Mouse (Mus musculus) layer of hippocampus, adult 2 months (tissue): ENCODE measurements around the gene Hint2. TPM values are rescaled to one million over a fixed set of nuclear protein-coding genes. Genes with fewer than 3 reads are reported as not detected.

Experiments
- DNase-seq, 2 experiments: peaks; one replicate each; pipeline ENCODE4 v3.0.0; 2022; ENCODE audit warnings: low spot score in 2 of 2
- H3K27ac ChIP-seq: fragments of 200-600 bp; 2 replicates; pipeline ENCODE4 v1.8.1; 2022
- H3K4me3 ChIP-seq: fragments of 200-600 bp; 2 replicates; pipeline ENCODE4 v1.8.1; 2022; ENCODE audit warnings: mild to moderate bottlenecking
- CTCF ChIP-seq: fragments of 200-600 bp; conservative IDR thresholded peaks from 2 replicates; pipeline ENCODE4 v1.8.1; 2022; ENCODE audit warnings: antibody characterized with exemption, mild to moderate bottlenecking, moderate library complexity
- microRNA-seq, 2 experiments: library from miRNA; unstranded; fragments of <30 nt; microRNA quantifications; one replicate each; pipeline ENCODE4 v1.2.0; 2021
- total RNA-seq, 2 experiments: library from RNA; stranded (reverse); gene quantifications; 2 replicates each; pipeline ENCODE4 v1.2.3; 2021

Gene Hint2
- total RNA-seq, 2 experiments from 2014 or later, result 31.4 to 32.9 TPM

DNA sequence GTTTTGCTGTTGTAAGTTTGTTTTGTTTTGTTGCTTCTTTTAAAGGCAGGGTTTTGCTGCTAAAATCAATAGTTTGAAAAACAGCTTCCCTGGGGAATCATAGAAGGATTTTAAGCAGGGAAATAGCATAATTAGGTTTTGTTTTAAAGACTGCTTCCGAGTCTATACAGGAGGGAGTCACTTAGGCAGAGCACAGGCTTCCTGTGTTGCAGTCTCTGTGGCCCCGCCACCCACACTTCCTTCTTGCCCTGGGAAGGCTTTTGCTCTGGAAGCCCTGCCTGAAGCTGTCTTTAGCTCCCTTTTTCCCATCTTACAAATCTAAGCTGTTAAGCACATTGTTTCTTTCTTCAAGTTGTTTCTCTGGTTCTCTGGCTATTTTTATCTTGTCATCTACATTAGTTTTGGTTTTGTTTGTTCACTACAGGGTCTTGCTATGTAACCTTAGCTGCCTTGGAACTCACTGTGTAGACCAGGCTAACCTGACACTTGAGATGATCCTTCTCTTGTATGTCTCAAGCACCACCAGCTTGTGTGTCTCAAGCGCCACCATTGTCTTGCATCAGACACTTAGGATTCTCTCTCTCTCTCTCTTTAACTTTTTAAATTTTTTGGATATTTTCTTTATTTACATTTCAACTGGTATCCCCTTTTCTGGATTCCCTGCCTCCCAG is 43.1 kb downstream of the Hint2 start:
- no peak overlapping the region for H3K27ac ChIP-seq
- no peak for TF ChIP-seq CTCF

GRCm38 (mm10) chr4:43612534-43612933 is 43.7 kb downstream of the Hint2 start:
- Histone ChIP-seq H3K27ac (no peak overlapping the region), H3K4me3 (no peak overlapping the region)
- no peak for TF ChIP-seq CTCF
- no peak for DNase-seq

More for the DNA sequence above, 43.1 kb downstream of the Hint2 start:
- no peak overlapping the region for H3K4me3 ChIP-seq
- no peak for DNase-seq

- Histone ChIP-seq H3K27ac (no peak overlapping the region), H3K4me3 (no peak overlapping the region)
- no peak for DNase-seq
- TF ChIP-seq CTCF, result no peak
Measured at GRCm38 (mm10) chr4:43604751-43605685, 51.2 kb downstream of the Hint2 start.

Small RNAs within 50 kb of the gene (microRNA-seq; reads per million reads assigned to microRNA genes)
- gene Gm25262, result 0 to 0.18 reads per million in 2 experiments

Other genes with a start within 250 kb of the Hint2 start
- 1 to 10 TPM in 1 of 2 experiments, under 1 TPM in 1; 0.98 to 1.9 TPM for gene Fam166b, start 227.3 kb downstream of the Hint2 start, total RNA-seq
- 10 to 100 TPM; 79.9 to 86.0 TPM for gene Tesk1, start 214.5 kb downstream of the Hint2 start, total RNA-seq
- gene Cd72, start 201.8 kb downstream of the Hint2 start, total RNA-seq, result not detected
- not detected for gene Sit1, start 172.7 kb downstream of the Hint2 start, total RNA-seq
- gene Ccdc107, start 163.6 kb downstream of the Hint2 start, total RNA-seq, result 10 to 100 TPM; 27.6 to 29.0 TPM
- 1 to 10 TPM in 1 of 2 experiments, under 1 TPM in 1; 0.64 to 1.0 TPM for gene Arhgef39, start 156.8 kb downstream of the Hint2 start, total RNA-seq
- gene Car9, start 149.5 kb downstream of the Hint2 start, total RNA-seq, result not detected
- 1 to 10 TPM; 5.4 to 6.1 TPM for gene Tpm2, start 132.7 kb downstream of the Hint2 start, total RNA-seq
- 10 to 100 TPM; 70.3 to 75.1 TPM for gene Creb3, start 94.1 kb downstream of the Hint2 start, total RNA-seq
- 10 to 100 TPM; 36.4 to 42.9 TPM for gene Tln1, start 93.8 kb downstream of the Hint2 start, total RNA-seq
- gene Rgp1, start 77.8 kb downstream of the Hint2 start, total RNA-seq, result 10 to 100 TPM; 45.3 to 49.9 TPM
- gene Gba2, start 77.6 kb downstream of the Hint2 start, total RNA-seq, result 10 to 100 TPM; 61.0 to 64.4 TPM
- not detected for gene Msmp, start 72.0 kb downstream of the Hint2 start, total RNA-seq
- gene Npr2, start 24.5 kb downstream of the Hint2 start, total RNA-seq, result 10 to 100 TPM; 57.4 to 59.3 TPM
- 1 to 10 TPM; 2.0 to 2.5 TPM for gene Spag8, start 2.9 kb downstream of the Hint2 start, total RNA-seq
- gene Tmem8b, start 12.5 kb upstream of the Hint2 start, total RNA-seq, result 10 to 100 TPM; 74.8 to 75.5 TPM
- 1 to 10 TPM; 1.4 to 1.5 TPM for gene Fam221b, start 12.7 kb upstream of the Hint2 start, total RNA-seq
- gene Olfr70, start 44.3 kb upstream of the Hint2 start, total RNA-seq, result not detected
- not detected for gene Olfr71, start 53.8 kb upstream of the Hint2 start, total RNA-seq
- gene Hrct1, start 70.7 kb upstream of the Hint2 start, total RNA-seq, result 1 to 10 TPM in 1 of 2 experiments, under 1 TPM in 1; 0.39 to 1.2 TPM
- gene Spaar, start 73.6 kb upstream of the Hint2 start, total RNA-seq, result under 1 TPM; 0.97 to 0.98 TPM
- not detected for gene Olfr159, start 114.5 kb upstream of the Hint2 start, total RNA-seq
- gene Olfr156, start 167.4 kb upstream of the Hint2 start, total RNA-seq, result not detected
- gene Olfr157, start 183.7 kb upstream of the Hint2 start, total RNA-seq, result not detected
- not detected for gene Olfr155, start 195.1 kb upstream of the Hint2 start, total RNA-seq
- 1 to 10 TPM; 7.7 TPM for gene Reck, start 219.1 kb upstream of the Hint2 start, total RNA-seq